9 mouse cellular contexts compared by ENCODE assay signal in genomic region chr3:127894981-127895779, GRCm38 (mm10). TPM values are rescaled to one million over a fixed set of nuclear protein-coding genes. Genes with fewer than 3 reads are reported as not detected.
A peak's percentile ranks its signal among the peaks of the same experiment; 100 is the strongest.
DNase-seq lines count a peak whose midpoint lies in the region; ATAC-seq lines count a peak whose summit lies in the region.
"Had no signal": no experiment of that assay in that cellular context is flagged by ENCODE, and none has a peak within 500 bp of the region (broad histone marks: within the 10 kb centered on the region; RNA-seq: fewer than 3 reads in every experiment).

No protein-coding gene starts in this region.

- DNase-seq in heart, adult 11 months: no peak
- peak; percentile 53 for DNase-seq in adipocyte (ENCODE audit: low spot score)
- no peak for DNase-seq in hindbrain, embryonic 14.5 days (ENCODE audit: low spot score)
- no peak for DNase-seq in thymus, postnatal 0 days (ENCODE audit: low spot score)
- DNase-seq in cerebellum, postnatal 14 days: no peak
- no peak for DNase-seq in urinary bladder, adult 2 months (ENCODE audit: low spot score)

- peak overlapping the region; percentile 97 for H3K4me3 ChIP-seq in heart, embryonic 12.5 days
- H3K4me3 ChIP-seq in hindbrain, embryonic 14.5 days (replicated peaks; ENCODE audit: low read length): peak overlapping the region; percentile 78
- H3K4me3 ChIP-seq in megakaryocyte, embryonic 14.5 days (replicated peaks): peak overlapping the region; percentile 95

- H3K9ac ChIP-seq in heart, embryonic 12.5 days: peak overlapping the region; percentile 83
- peak overlapping the region; percentile 71 for H3K9ac ChIP-seq in hindbrain, embryonic 14.5 days

- H3K9me3 ChIP-seq in heart, embryonic 12.5 days (replicated peaks): no peaks in the 10 kb centered on the region
- H3K9me3 ChIP-seq in hindbrain, embryonic 14.5 days (ENCODE audit: control insufficient read depth, low read length): no peaks in the 10 kb centered on the region
- H3K9me3 ChIP-seq in megakaryocyte, embryonic 14.5 days: no peaks in the 10 kb centered on the region

- peak overlapping the region; percentile 82; the same call in 1 of the 2 replicates for H3K27ac ChIP-seq in heart, embryonic 12.5 days (ENCODE audit: poor library complexity, severe bottlenecking)
- no peak overlapping the region for H3K27ac ChIP-seq in hindbrain, embryonic 14.5 days

- H3K4me1 ChIP-seq in heart, embryonic 12.5 days (replicated peaks): peaks cover 9% of the 10 kb centered on the region; the same call in 1 of the 2 replicates
- H3K4me1 ChIP-seq in hindbrain, embryonic 14.5 days (replicated peaks; ENCODE audit: control insufficient read depth, insufficient read depth, low read length): no peaks in the 10 kb centered on the region; the same call in 1 of the 2 replicates
- H3K4me1 ChIP-seq in megakaryocyte, embryonic 14.5 days: peaks cover 33% of the 10 kb centered on the region

- WGBS in heart, embryonic 12.5 days: 41% methylated on average over 7 of the region's 7 CpGs
- 37% methylated on average over 7 of the region's 7 CpGs for WGBS in hindbrain, embryonic 14.5 days

- no peak for ATAC-seq in heart, embryonic 12.5 days (ENCODE audit: insufficient number of reproducible peaks, low FRiP score)
- ATAC-seq in hindbrain, embryonic 14.5 days (ENCODE audit: low FRiP score): no peak

- H3K4me2 ChIP-seq in heart, embryonic 12.5 days: peak overlapping the region; percentile 82
- peak overlapping the region; percentile 76 for H3K4me2 ChIP-seq in hindbrain, embryonic 14.5 days (replicated peaks)

- H3K36me3 ChIP-seq in heart, embryonic 12.5 days: no peaks in the 10 kb centered on the region
- no peaks in the 10 kb centered on the region for H3K36me3 ChIP-seq in hindbrain, embryonic 14.5 days (replicated peaks; ENCODE audit: control insufficient read depth, insufficient read depth)
- H3K36me3 ChIP-seq in megakaryocyte, embryonic 14.5 days (replicated peaks; ENCODE audit: low read length): peaks cover 3% of the 10 kb centered on the region

- H3K27me3 ChIP-seq in heart, embryonic 12.5 days (replicated peaks): no peaks in the 10 kb centered on the region
- H3K27me3 ChIP-seq in hindbrain, embryonic 14.5 days (ENCODE audit: control insufficient read depth, insufficient read depth, low read length): no peaks in the 10 kb centered on the region
- H3K27me3 ChIP-seq in megakaryocyte, embryonic 14.5 days (replicated peaks): no peaks in the 10 kb centered on the region
- H3K27me3 ChIP-seq: Patski had no signal

RNA-seq across cellular contexts. Expression of gene Fam241a, which starts 0.9 kb away (rescaled TPM):
- 11.7 and 12.2 TPM in 2 replicates for polyA plus RNA-seq in heart, embryonic 12.5 days (2016; fragmentation: Nextera tagmentation; extraction: Ambion mirVana)
- polyA plus RNA-seq in hindbrain, embryonic 14.5 days (2014; fragmentation: Nextera tagmentation; extraction: Ambion mirVana): 9.9 and 10.4 TPM in 2 replicates
- 2.1 and 7.7 TPM in 2 replicates for polyA plus RNA-seq in megakaryocyte, embryonic 14.5 days (2012; ENCODE audit: insufficient read depth, low replicate concordance)
- polyA plus RNA-seq in thymus, postnatal 0 days (2015; fragmentation: Nextera tagmentation; extraction: Ambion mirVana): 18.6 and 21.8 TPM in 2 replicates
- 17.5 and 18.3 TPM in 2 replicates for polyA plus RNA-seq in urinary bladder, adult 2 months (2012; rRNA removed)

RNA-seq across cellular contexts. Expression of gene Ap1ar, which starts 57.9 kb away (rescaled TPM):
- polyA plus RNA-seq in heart, embryonic 12.5 days (2016; fragmentation: Nextera tagmentation; extraction: Ambion mirVana): 37.0 and 44.8 TPM in 2 replicates
- polyA plus RNA-seq in hindbrain, embryonic 14.5 days (2014; fragmentation: Nextera tagmentation; extraction: Ambion mirVana): 100.0 and 102 TPM in 2 replicates
- polyA plus RNA-seq in megakaryocyte, embryonic 14.5 days (2012; ENCODE audit: insufficient read depth, low replicate concordance): 2.3 and 27.8 TPM in 2 replicates
- 26.3 and 32.4 TPM in 2 replicates for polyA plus RNA-seq in thymus, postnatal 0 days (2015; fragmentation: Nextera tagmentation; extraction: Ambion mirVana)
- polyA plus RNA-seq in urinary bladder, adult 2 months (2012; rRNA removed): 28.6 and 37.2 TPM in 2 replicates
